Mouse (Mus musculus): Measurements from ENCODE around the gene Steap1. TPM values are rescaled to one million over a fixed set of nuclear protein-coding genes. Genes with fewer than 3 reads are reported as not detected.

Gene Steap1
- polyA plus RNA-seq (2014; fragmentation: Nextera tagmentation; extraction: Ambion mirVana): 9.9 and 10.3 TPM in 2 replicates

DNA sequence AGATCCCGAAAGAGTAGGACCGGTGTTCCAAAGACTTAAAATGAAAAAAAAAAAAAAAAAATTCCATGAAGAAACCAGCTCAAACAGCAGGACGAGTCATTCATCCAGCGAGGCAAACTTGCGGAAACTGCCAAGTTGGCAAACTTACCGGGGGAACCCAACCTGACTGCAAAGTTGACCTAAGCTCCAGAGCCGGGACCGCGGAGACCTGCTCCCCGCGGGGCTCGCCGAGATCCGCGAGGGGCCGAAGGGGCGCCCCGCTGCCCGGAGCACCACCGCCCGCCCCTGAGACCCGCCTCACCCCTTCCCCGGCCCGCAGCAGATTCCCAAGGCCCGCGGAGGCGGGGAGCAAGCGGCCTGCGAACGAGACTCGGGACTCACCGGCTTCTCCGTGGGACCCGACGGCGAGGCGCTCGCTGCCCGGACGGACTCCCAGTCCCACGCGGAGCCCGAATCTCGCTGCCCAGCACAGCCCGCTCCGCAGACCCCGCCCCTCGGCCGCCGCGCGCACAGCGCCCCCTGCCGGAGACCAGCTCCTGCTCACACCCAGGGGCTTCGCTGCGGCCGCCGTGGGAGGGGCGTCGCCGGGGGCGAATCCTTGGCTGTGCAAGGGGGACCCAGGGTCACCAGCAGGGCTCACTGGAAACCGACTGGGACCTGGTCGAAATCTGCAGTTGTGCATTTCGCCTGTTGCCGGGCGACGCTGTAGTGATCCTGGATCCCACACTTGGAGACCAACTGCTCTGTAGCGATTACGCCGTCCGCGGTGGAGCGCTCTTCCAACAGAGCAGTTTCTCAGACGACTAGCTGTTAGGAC lies at the start of gene Steap1:
TSS of gene Steap1 (minus strand) at position 461 of the 817 bp plus-strand sequence.
- ATAC-seq (ENCODE audit: low FRiP score, low TSS enrichment): peak; percentile 97
- H3K9me3 ChIP-seq (ENCODE audit: control insufficient read depth, low read length): no peaks in the 10 kb centered on the region

DNA sequence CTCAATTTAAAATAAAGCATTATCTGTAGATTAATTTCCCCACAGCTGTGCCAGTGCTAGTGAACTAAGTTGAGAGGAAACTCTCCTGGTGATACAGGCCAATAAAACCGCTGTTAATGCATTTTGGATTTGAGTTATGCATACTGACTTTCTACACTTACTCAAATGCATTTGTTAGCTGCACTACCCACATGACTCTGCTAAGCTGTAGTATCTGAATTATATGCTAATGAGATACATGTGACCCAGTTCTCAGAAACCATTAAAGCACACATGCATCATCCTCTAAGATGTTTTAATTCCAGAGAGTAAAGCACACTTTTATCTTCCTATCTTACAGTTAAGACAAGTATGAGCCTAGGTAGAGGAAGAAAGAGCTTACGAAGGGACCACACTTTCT lies 38.0 kb upstream of the Steap1 start:
- 86% methylated on average over 2 of the region's 2 CpGs for WGBS
- Histone ChIP-seq H3K4me1 (ENCODE audit: control insufficient read depth, insufficient read depth, low read length) (no peaks in the 10 kb centered on the region), H3K9ac (ENCODE audit: low read depth, low read length) (no peak overlapping the region), H3K9me3 (ENCODE audit: control insufficient read depth, low read length) (no peaks in the 10 kb centered on the region), H3K27me3 (ENCODE audit: control insufficient read depth, insufficient read depth, low read length) (no peaks in the 10 kb centered on the region), H3K4me3 (ENCODE audit: low read length) (no peak overlapping the region), H3K36me3 (ENCODE audit: control insufficient read depth, insufficient read depth, low read length) (no peaks in the 10 kb centered on the region), H3K4me2 (replicated peaks; ENCODE audit: low read depth, low read length) (no peak overlapping the region), H3K27ac (ENCODE audit: low read depth, low read length) (no peak overlapping the region)
- ATAC-seq (ENCODE audit: low FRiP score, low TSS enrichment): no peak

More for the DNA sequence above, at the start of gene Steap1:
- H3K4me3 ChIP-seq (ENCODE audit: low read length): peak within 1 kb of the TSS; percentile 61
- no peak within 1 kb of the TSS for H3K27ac ChIP-seq (ENCODE audit: low read depth, low read length)
- 1% methylated on average over 75 of the region's 75 CpGs for WGBS
- H3K27me3 ChIP-seq (ENCODE audit: control insufficient read depth, insufficient read depth, low read length): peaks cover 4% of the 10 kb centered on the region; the same call in 1 of the 2 replicates
- H3K9ac ChIP-seq (ENCODE audit: low read depth, low read length): peak within 1 kb of the TSS; percentile 56
- H3K4me1 ChIP-seq (ENCODE audit: control insufficient read depth, insufficient read depth, low read length): 0 out of 2 replicates have a peak, but pooled peaks cover 4% of the 10 kb centered on the region
- H3K36me3 ChIP-seq (ENCODE audit: control insufficient read depth, insufficient read depth, low read length): no peaks in the 10 kb centered on the region
- H3K4me2 ChIP-seq (replicated peaks; ENCODE audit: low read depth, low read length): peak within 1 kb of the TSS; percentile 90

DNA sequence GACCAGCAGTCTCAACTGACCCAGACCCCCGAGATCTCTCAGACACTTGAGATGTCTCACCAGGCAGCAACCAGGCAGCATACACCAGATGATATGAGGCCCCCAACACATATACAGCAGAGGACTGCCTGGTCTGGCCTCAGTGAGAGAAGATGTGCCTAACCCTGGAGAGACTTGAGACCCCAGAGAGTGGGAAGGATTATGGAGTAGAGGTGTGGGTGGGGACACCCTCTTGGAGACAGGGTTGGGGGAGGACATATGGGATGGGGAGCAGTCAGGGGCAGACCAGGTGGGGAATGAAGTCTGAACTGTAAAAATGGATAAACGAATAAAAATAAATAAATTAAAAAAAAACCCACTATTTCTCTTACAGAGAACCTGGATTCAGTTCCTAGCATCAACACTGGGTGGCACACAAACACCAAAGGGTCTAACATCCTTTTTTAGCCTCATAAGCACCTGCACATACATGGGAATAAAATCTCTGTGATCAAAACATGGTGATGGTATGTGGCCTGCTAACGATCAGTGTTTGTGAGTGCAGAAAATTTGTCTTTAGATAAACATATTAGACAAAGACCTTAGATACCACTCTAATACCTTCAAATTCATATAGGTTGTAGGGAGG lies 7.4 kb upstream of the Steap1 start:
- Histone ChIP-seq H3K4me1 (ENCODE audit: control insufficient read depth, insufficient read depth, low read length) (no peaks in the 10 kb centered on the region), H3K4me2 (replicated peaks; ENCODE audit: low read depth, low read length) (no peak overlapping the region), H3K27me3 (ENCODE audit: control insufficient read depth, insufficient read depth, low read length) (no peaks in the 10 kb centered on the region; the same call in 1 of the 2 replicates), H3K9ac (ENCODE audit: low read depth, low read length) (no peak overlapping the region), H3K4me3 (ENCODE audit: low read length) (no peak overlapping the region), H3K36me3 (ENCODE audit: control insufficient read depth, insufficient read depth, low read length) (no peaks in the 10 kb centered on the region), H3K9me3 (ENCODE audit: control insufficient read depth, low read length) (no peaks in the 10 kb centered on the region), H3K27ac (ENCODE audit: low read depth, low read length) (no peak overlapping the region)
- WGBS: 75% methylated on average over 3 of the region's 3 CpGs
- ATAC-seq (ENCODE audit: low FRiP score, low TSS enrichment): no peak

DNA sequence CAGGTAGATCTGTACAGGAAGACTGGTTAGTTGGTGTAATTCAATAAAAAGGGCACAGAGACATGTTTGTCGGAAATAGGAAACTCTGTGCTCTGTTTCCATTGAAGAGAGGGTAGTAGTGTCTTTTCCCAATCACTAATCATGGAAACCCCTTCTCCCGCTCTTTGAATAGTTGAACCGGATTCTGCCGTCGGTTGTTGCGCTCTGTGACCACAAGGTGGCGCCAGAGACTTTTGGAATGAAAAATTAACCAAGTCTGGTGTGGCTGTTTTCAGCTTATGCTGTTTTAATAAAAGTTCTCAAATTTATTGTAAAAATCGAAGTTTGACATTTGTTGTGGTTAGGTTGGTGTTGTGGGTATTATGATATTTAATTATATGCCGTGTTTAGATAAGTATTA lies 5.9 kb upstream of the Steap1 start:
- H3K4me1 ChIP-seq (ENCODE audit: control insufficient read depth, insufficient read depth, low read length): no peaks in the 10 kb centered on the region
- H3K9me3 ChIP-seq (ENCODE audit: control insufficient read depth, low read length): no peaks in the 10 kb centered on the region
- ATAC-seq (ENCODE audit: low FRiP score, low TSS enrichment): no peak
- no peaks in the 10 kb centered on the region for H3K36me3 ChIP-seq (ENCODE audit: control insufficient read depth, insufficient read depth, low read length)
- 2% methylated on average over 9 of the region's 9 CpGs for WGBS
- H3K9ac ChIP-seq (ENCODE audit: low read depth, low read length): no peak overlapping the region
- H3K27me3 ChIP-seq (ENCODE audit: control insufficient read depth, insufficient read depth, low read length): no peaks in the 10 kb centered on the region; the same call in 1 of the 2 replicates
- no peak overlapping the region for H3K4me2 ChIP-seq (replicated peaks; ENCODE audit: low read depth, low read length)
- no peak overlapping the region for H3K4me3 ChIP-seq (ENCODE audit: low read length)
- no peak overlapping the region for H3K27ac ChIP-seq (ENCODE audit: low read depth, low read length)

DNA sequence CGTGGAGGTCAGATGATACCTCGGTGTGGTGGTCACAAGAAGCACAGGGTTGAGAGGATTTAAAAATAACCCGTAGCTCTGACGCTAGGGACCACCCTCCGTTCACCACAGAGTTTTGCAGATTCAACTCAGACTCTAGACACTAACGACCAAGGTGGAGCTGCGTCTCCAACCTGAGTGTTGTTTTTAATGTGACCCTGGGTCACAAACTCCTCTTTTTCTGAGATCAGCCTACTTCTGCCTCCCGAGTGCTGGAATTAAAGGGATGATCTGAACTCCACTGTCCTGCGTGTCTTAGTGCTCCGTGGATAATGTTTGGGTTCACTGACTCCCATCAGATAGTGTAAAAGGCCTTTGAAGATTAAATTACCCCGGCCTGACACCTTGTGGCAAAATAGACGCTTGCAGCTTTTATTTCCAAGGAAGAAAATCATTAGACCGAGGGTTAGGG lies 671 bp upstream of the Steap1 start:
- under 1% methylated on average over 13 of the region's 13 CpGs for WGBS
- Histone ChIP-seq H3K9ac (ENCODE audit: low read depth, low read length) (0 out of 2 replicates have a peak overlapping the region, but pooled peaks have one; percentile 56), H3K4me3 (ENCODE audit: low read length) (peak overlapping the region; percentile 61), H3K9me3 (ENCODE audit: control insufficient read depth, low read length) (no peaks in the 10 kb centered on the region), H3K36me3 (ENCODE audit: control insufficient read depth, insufficient read depth, low read length) (no peaks in the 10 kb centered on the region), H3K27me3 (ENCODE audit: control insufficient read depth, insufficient read depth, low read length) (peaks cover 4% of the 10 kb centered on the region; the same call in 1 of the 2 replicates), H3K27ac (ENCODE audit: low read depth, low read length) (no peak overlapping the region), H3K4me1 (ENCODE audit: control insufficient read depth, insufficient read depth, low read length) (0 out of 2 replicates have a peak, but pooled peaks cover 4% of the 10 kb centered on the region), H3K4me2 (replicated peaks; ENCODE audit: low read depth, low read length) (peak overlapping the region; percentile 90)
- peak; percentile 75 for ATAC-seq (ENCODE audit: low FRiP score, low TSS enrichment)

DNA sequence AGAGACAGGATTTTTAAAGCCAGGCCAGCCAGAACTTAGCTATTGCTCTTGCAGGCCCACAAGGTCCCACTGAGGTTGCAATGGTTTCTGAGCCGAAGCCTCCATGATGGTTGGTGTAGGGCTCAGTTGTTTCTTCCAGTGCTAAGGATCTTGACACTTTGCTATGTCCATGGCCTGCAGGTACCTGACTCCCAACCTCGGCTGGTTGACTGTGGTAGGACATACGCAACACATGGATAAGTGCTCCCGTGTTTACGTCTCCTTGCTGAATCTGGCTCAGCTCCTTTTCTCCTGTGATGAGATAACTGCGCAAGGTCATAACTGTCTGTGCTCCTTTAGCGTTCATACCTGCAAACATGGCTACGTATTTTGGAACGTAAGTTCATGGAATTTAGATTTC lies 14.7 kb downstream of the Steap1 start:
- Histone ChIP-seq H3K4me1 (ENCODE audit: control insufficient read depth, insufficient read depth, low read length) (no peaks in the 10 kb centered on the region), H3K27ac (ENCODE audit: low read depth, low read length) (no peak overlapping the region), H3K27me3 (ENCODE audit: control insufficient read depth, insufficient read depth, low read length) (no peaks in the 10 kb centered on the region), H3K9me3 (ENCODE audit: control insufficient read depth, low read length) (no peaks in the 10 kb centered on the region), H3K9ac (ENCODE audit: low read depth, low read length) (no peak overlapping the region), H3K4me2 (replicated peaks; ENCODE audit: low read depth, low read length) (no peak overlapping the region), H3K4me3 (ENCODE audit: low read length) (no peak overlapping the region), H3K36me3 (ENCODE audit: control insufficient read depth, insufficient read depth, low read length) (no peaks in the 10 kb centered on the region)
- 94% methylated on average over 9 of the region's 9 CpGs for WGBS
- ATAC-seq (ENCODE audit: low FRiP score, low TSS enrichment): no peak

- WGBS: 77% methylated on average over 2 of the region's 2 CpGs
- ATAC-seq (ENCODE audit: low FRiP score, low TSS enrichment): no peak
- Histone ChIP-seq H3K27me3 (ENCODE audit: control insufficient read depth, insufficient read depth, low read length) (no peaks in the 10 kb centered on the region), H3K36me3 (ENCODE audit: control insufficient read depth, insufficient read depth, low read length) (no peaks in the 10 kb centered on the region), H3K9me3 (ENCODE audit: control insufficient read depth, low read length) (no peaks in the 10 kb centered on the region), H3K9ac (ENCODE audit: low read depth, low read length) (no peak overlapping the region), H3K4me3 (ENCODE audit: low read length) (no peak overlapping the region), H3K27ac (ENCODE audit: low read depth, low read length) (no peak overlapping the region), H3K4me2 (replicated peaks; ENCODE audit: low read depth, low read length) (no peak overlapping the region), H3K4me1 (ENCODE audit: control insufficient read depth, insufficient read depth, low read length) (no peaks in the 10 kb centered on the region)
These were observed 16.3 kb downstream of the Steap1 start for GRCm38 (mm10) chr5:5732858-5733257.

GRCm38 (mm10) chr5:5732208-5732607 lies 16.9 kb downstream of the Steap1 start:
- Histone ChIP-seq H3K36me3 (ENCODE audit: control insufficient read depth, insufficient read depth, low read length) (no peaks in the 10 kb centered on the region), H3K4me3 (ENCODE audit: low read length) (no peak overlapping the region), H3K4me2 (replicated peaks; ENCODE audit: low read depth, low read length) (no peak overlapping the region), H3K9ac (ENCODE audit: low read depth, low read length) (no peak overlapping the region), H3K27me3 (ENCODE audit: control insufficient read depth, insufficient read depth, low read length) (no peaks in the 10 kb centered on the region), H3K4me1 (ENCODE audit: control insufficient read depth, insufficient read depth, low read length) (no peaks in the 10 kb centered on the region), H3K9me3 (ENCODE audit: control insufficient read depth, low read length) (no peaks in the 10 kb centered on the region), H3K27ac (ENCODE audit: low read depth, low read length) (no peak overlapping the region)
- WGBS: 90% methylated on average over 3 of the region's 3 CpGs
- no peak for ATAC-seq (ENCODE audit: low FRiP score, low TSS enrichment)

- ATAC-seq (ENCODE audit: low FRiP score, low TSS enrichment): no peak
- H3K4me1 ChIP-seq (ENCODE audit: control insufficient read depth, insufficient read depth, low read length): no peaks in the 10 kb centered on the region
- WGBS: 90% methylated on average over 4 of the region's 4 CpGs
These were observed 19.2 kb downstream of the Steap1 start for GRCm38 (mm10) chr5:5729904-5730303.

More at GRCm38 (mm10) chr5:5729904-5730303, 19.2 kb downstream of the Steap1 start:
- no peaks in the 10 kb centered on the region for H3K36me3 ChIP-seq (ENCODE audit: control insufficient read depth, insufficient read depth, low read length)
- H3K4me3 ChIP-seq (ENCODE audit: low read length): no peak overlapping the region
- no peaks in the 10 kb centered on the region for H3K27me3 ChIP-seq (ENCODE audit: control insufficient read depth, insufficient read depth, low read length)
- H3K27ac ChIP-seq (ENCODE audit: low read depth, low read length): no peak overlapping the region
- H3K4me2 ChIP-seq (replicated peaks; ENCODE audit: low read depth, low read length): no peak overlapping the region
- no peak overlapping the region for H3K9ac ChIP-seq (ENCODE audit: low read depth, low read length)
- no peaks in the 10 kb centered on the region for H3K9me3 ChIP-seq (ENCODE audit: control insufficient read depth, low read length)

Measured in kidney, embryonic 14.5 days (tissue).